Mouse (Mus musculus) cerebellum, adult (tissue): Measurements from ENCODE around the gene Tex9.
"Not testable (repeated sequence)": the region's sequence is repeated elsewhere in the genome, so short reads cannot be mapped to it uniquely, and the experiment has no call there.

Experiments
- ATAC-seq: cut with Nextera tagmentation; 2 replicates; pipeline ENCODE4 v1.9.2; 2017; ENCODE audit warnings: mild to moderate bottlenecking, moderate library complexity, mixed read lengths; ENCODE audit not compliant: insufficient number of reproducible peaks, low FRiP score, low TSS enrichment

Tex9 gene

DNA sequence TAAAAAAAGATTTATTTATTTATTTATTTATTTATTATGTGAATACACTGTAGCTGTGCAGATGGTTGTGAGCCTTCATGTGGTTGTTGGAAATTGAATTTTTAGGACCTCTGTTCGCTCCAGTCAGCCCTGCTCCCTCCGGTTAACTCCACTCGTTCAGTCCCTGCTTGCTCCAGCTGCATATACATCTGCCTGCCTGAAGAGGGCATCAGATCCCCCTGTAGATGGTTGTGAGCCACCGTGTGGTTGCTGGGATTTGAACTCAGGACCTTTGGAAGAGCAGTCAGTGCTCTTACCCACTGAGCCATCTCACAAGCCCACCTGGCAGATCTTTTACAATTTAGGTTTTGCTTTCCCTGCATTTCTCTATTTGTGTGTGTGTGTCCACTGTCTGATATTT, 90.2 kb downstream of the Tex9 start:
- not testable (repeated sequence) for ATAC-seq
